Mouse (Mus musculus) liver, adult 2 months (tissue): Measurements from ENCODE around the gene S100a13. TPM values are rescaled to one million over a fixed set of nuclear protein-coding genes. Genes with fewer than 3 reads are reported as not detected.

Experiments
- DNase-seq: peaks from one replicate; pipeline ENCODE4 v3.0.0-alpha.2; 2011; ENCODE audit warnings: low read depth, low spot score; ENCODE audit errors: extremely low read depth
- H3K27ac ChIP-seq: fragments of 200-500 bp; replicated peaks from 2 replicates; pipeline ENCODE4 v1.5.1; 2012; ENCODE audit warnings: low read depth, mild to moderate bottlenecking, control low read depth, inconsistent platforms, low read length; ENCODE audit not compliant: insufficient read depth
- H3K27me3 ChIP-seq: fragments of 200-500 bp; 2 replicates; pipeline ENCODE4 v1.6.1; 2012; ENCODE audit warnings: mild to moderate bottlenecking, moderate library complexity, low read length, inconsistent platforms; ENCODE audit not compliant: control insufficient read depth, insufficient read depth
- H3K36me3 ChIP-seq: fragments of 200-500 bp; 2 replicates; pipeline ENCODE4 v1.6.1; 2012; ENCODE audit warnings: low read length, inconsistent platforms; ENCODE audit not compliant: control insufficient read depth, insufficient read depth
- H3K4me1 ChIP-seq: fragments of 200-500 bp; 2 replicates; pipeline ENCODE4 v1.6.1; 2011; ENCODE audit warnings: low read length; ENCODE audit not compliant: control insufficient read depth, insufficient read depth
- H3K4me3 ChIP-seq: fragments of 200-500 bp; 2 replicates; pipeline ENCODE4 v1.5.1; 2011; ENCODE audit warnings: low read depth, mild to moderate bottlenecking, control low read depth, low read length, moderate library complexity; ENCODE audit not compliant: insufficient read depth
- H3K79me2 ChIP-seq: fragments of 200-500 bp; 2 replicates; pipeline ENCODE4 v1.6.1; 2012; ENCODE audit warnings: inconsistent platforms, mild to moderate bottlenecking, low read length, moderate library complexity; ENCODE audit not compliant: control insufficient read depth, insufficient read depth
- H3K9ac ChIP-seq: fragments of 200-500 bp; 2 replicates; pipeline ENCODE4 v1.6.1; 2012; ENCODE audit warnings: low read depth, mild to moderate bottlenecking, control low read depth, inconsistent platforms, low read length
- CTCF ChIP-seq: fragments of 200-500 bp; IDR thresholded peaks from 2 replicates; pipeline ENCODE4 v1.5.1; 2011; ENCODE audit warnings: low read depth, low read length, control low read depth
- POLR2A ChIP-seq: fragments of 200-500 bp; IDR thresholded peaks from 2 replicates; pipeline ENCODE4 v1.6.1; 2011; ENCODE audit warnings: low read length, control low read depth; ENCODE audit not compliant: insufficient read depth; ENCODE audit errors: extremely low read depth
- WGBS: fragments of 180-500 bp; shearing (Covaris S2); methylation state at CpG from one replicate; pipeline ENCODE4 v1.1.7; 2018; 5-methylcytosine and 5-hydroxymethylcytosine counted together
- polyA plus RNA-seq: library from polyadenylated mRNA; depleted of rRNA; stranded (reverse); fragments of >200 nt; gene quantifications from 2 replicates; pipeline ENCODE4 v1.2.3, GENCODE M21; 2012; rRNA removed
- total RNA-seq: library from RNA; depleted of rRNA; stranded (reverse); fragments of >200 nt; gene quantifications from 2 replicates; pipeline ENCODE4 v1.2.3, GENCODE M21; 2014; rRNA removed

The S100a13 gene
- total RNA-seq (70.7 and 81.7 TPM in 2 replicates), polyA plus RNA-seq (40.2 and 40.5 TPM in 2 replicates)

DNA sequence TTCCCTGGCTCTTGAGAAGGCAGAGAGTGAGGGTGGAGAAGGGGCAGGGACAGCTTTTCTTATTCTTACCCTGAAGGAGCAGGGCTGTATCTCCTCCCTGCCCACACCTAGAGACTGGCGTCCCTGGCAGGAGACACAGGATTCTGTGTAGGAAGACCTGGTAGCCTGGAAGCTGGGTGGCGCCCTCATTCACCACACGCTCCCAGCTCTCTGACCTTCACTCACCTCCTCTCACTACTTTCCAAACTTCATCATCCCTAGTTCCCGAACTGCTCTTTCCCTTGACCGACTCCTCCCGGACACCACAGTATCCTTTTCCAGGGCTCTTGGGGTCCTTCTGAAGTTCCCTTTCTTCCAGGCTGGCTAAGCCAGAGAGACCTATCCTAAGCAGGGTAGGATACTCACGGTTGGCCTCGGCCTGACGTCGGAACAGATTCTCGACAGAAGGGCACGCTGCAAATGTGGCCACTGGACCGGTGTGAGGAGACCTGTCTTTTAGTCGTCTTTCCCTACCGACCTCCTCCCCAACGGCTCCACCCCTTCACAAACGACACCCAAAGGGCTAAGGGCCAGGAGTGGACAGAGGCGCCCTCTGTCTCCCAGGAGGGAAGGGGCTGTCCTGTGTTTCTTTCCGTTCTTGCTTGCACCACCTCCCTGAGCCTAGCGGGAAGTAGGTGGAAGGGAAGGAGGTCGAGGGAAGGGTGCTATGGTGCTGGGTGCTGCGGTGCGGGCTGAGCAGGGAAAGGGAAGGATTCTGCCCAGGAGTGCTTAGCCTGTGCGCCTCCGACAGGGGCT, at the start of gene S100a13, which contains the start of gene S100a1:
Gene S100a13, plus strand, starts transcription at position 640 of the 795 bp plus-strand sequence.
Gene S100a1, minus strand, starts transcription at position 597 of the 795 bp plus-strand sequence.
- Histone ChIP-seq H3K9ac (peak within 1 kb of the TSS; percentile 78), H3K4me3 (peak within 1 kb of the TSS; percentile 53), H3K27ac (peak within 1 kb of the TSS; percentile 91), H3K79me2 (no peaks in the 10 kb centered on the region; the same call in 1 of the 2 replicates), H3K36me3 (peaks cover 3% of the 10 kb centered on the region), H3K4me1 (peaks cover 14% of the 10 kb centered on the region), H3K27me3 (no peaks in the 10 kb centered on the region)
- WGBS, result under 1% methylated on average over 25 of the region's 25 CpGs
- peak; percentile 89 for DNase-seq
- TF ChIP-seq POLR2A, result 0 out of 2 replicates have a peak, but pooled peaks have one; percentile 49
- peak; percentile 67 for TF ChIP-seq CTCF

DNA sequence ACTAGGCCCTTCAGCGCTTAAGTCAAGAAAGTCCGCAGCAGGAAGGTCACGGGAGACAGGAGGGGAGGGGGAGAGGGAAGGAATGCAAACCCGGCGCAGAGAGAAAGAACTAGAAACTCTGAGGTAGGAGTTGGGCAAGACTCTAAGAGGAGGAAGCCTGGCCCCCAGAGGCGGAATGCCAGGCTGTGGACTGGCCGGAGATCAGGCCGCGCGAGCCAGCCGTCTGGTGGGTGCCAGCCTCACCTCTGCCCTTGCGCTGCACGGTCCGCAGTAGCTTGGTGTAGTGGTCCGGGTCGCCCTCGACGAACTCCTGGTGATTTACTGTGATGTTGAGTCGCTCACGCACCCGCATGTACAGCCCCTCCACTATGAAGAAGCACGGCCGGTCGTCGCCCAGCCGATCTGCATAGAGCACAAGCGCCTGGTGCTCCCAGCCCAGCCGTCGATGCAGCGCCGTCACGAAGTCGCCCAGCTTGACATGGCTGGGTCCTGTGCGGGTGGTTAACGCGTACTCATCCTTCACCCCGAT, 49.6 kb upstream of the S100a13 start:
- TF ChIP-seq POLR2A (no peak), CTCF (no peak)
- peak overlapping the region; percentile 50 for H3K27ac ChIP-seq
- H3K4me1 ChIP-seq, result no peaks in the 10 kb centered on the region
- H3K79me2 ChIP-seq, result no peaks in the 10 kb centered on the region; the same call in 1 of the 2 replicates
- H3K27me3 ChIP-seq, result peaks cover 13% of the 10 kb centered on the region
- H3K36me3 ChIP-seq, result no peaks in the 10 kb centered on the region
- peak overlapping the region; percentile 83 for H3K4me3 ChIP-seq
- no peak for DNase-seq
- 44% methylated on average over 37 of the region's 37 CpGs for WGBS
- H3K9ac ChIP-seq, result peak overlapping the region; percentile 82

DNA sequence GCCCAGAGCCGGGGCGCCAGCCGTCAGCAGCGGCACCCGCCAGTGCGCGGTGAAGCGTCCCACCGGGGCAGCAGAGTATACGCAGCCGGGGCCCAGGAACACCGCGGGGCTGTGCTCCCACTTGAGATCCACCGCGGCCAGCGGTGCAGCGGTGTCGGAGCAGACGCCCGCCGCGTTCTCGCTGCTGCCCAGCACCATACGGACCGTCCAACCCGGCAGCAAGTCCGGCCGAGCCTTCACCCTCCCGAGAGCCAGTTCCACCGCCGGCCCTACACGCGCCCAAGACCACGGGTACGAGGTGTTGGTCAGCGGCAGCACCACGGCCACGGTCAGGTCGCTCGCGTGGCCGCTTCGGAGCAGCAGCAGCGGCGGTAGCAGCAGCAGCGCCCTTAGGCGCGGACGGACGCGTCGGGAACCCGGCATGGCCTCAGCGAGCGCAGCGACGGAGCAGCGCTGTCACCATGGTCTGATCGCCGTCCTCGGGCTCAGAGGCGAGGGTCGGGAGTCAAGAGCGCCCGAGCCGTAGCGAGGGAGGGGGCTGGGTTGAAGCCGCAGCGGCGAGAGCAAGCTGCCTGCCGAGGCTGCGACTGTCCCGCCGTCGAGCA, 49.1 kb upstream of the S100a13 start:
- Histone ChIP-seq H3K79me2 (no peaks in the 10 kb centered on the region; the same call in 1 of the 2 replicates), H3K9ac (peak overlapping the region; percentile 82), H3K27ac (peak overlapping the region; percentile 50), H3K4me1 (no peaks in the 10 kb centered on the region), H3K36me3 (no peaks in the 10 kb centered on the region), H3K27me3 (peaks cover 13% of the 10 kb centered on the region), H3K4me3 (peak overlapping the region; percentile 83)
- TF ChIP-seq POLR2A, result no peak
- no peak for TF ChIP-seq CTCF
- no peak for DNase-seq
- 2% methylated on average over 75 of the region's 75 CpGs for WGBS

DNA sequence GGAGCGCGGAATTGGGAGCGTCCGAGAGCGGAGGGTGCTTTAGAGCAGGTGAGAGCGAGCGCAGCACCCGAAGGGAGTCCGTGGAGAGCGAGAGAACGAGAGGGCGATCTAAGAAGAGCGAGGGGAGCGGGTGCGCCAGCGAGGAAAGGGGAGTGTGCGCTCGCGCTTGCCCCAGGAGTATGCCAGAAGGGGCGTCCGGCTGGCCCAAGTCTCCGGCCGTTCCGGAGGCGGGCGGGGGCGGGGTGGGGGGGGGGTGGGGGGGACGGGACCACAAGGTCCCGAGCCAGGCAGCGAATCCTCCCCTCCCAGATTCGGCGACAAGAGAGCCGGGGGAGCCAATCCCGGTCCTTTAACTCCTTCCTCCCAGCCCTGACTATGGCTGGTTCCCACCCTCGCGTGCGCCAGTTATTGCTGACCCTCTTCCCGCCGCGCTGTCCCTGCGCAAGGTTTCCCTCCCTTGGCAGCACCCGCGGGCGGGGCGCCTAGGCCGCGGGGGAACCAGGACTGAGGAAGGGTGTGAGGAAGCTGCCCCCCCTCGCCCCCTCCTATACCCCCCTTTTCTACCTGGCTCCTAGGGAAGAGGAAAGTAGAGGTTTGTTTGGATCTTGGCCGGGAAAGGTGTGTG, 48.4 kb upstream of the S100a13 start, which contains the start of gene Npr1:
Gene Npr1, minus strand, starts transcription at position 181 of the 625 bp plus-strand sequence.
- Histone ChIP-seq H3K36me3 (no peaks in the 10 kb centered on the region), H3K4me3 (peak within 1 kb of the TSS; percentile 83), H3K9ac (peak within 1 kb of the TSS; percentile 82), H3K4me1 (no peaks in the 10 kb centered on the region), H3K27ac (peak within 1 kb of the TSS; percentile 50), H3K27me3 (peaks cover 13% of the 10 kb centered on the region), H3K79me2 (no peaks in the 10 kb centered on the region; the same call in 1 of the 2 replicates)
- DNase-seq, result no peak
- no peak for TF ChIP-seq CTCF
- TF ChIP-seq POLR2A, result 0 out of 2 replicates have a peak, but pooled peaks have one; percentile 35
- under 1% methylated on average over 47 of the region's 49 CpGs for WGBS

DNA sequence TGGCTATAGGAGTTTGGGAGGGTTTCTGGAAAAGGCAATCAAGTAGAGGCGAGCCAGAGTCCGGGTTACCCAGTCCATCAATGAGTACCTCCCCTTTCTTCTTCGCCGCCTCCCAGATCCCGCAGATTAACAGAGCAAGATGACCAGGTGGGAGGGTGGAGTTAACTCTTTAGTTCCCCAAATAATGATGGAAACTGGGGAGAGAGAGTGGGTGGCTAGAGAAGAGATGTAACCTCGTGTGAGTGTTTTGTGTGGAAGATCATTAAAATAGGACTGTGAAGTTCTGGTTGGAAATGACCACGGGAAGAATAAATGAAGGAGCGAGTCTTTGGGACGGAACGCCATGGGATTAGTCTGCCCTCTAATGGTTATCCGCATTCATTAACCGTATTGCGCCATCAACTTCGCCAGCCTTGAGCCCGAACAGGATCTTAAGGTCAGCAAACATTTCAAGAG, 47.9 kb upstream of the S100a13 start:
- Histone ChIP-seq H3K4me1 (no peaks in the 10 kb centered on the region), H3K79me2 (no peaks in the 10 kb centered on the region; the same call in 1 of the 2 replicates), H3K36me3 (no peaks in the 10 kb centered on the region), H3K27me3 (peaks cover 13% of the 10 kb centered on the region), H3K4me3 (peak overlapping the region; percentile 83), H3K9ac (peak overlapping the region; percentile 48), H3K27ac (0 out of 2 replicates have a peak overlapping the region, but pooled peaks have one; percentile 11)
- under 1% methylated on average over 15 of the region's 15 CpGs for WGBS
- TF ChIP-seq CTCF, result peak; percentile 73
- TF ChIP-seq POLR2A, result no peak
- DNase-seq, result peak; percentile 77
